Mouse (Mus musculus) bone marrow, adult 2 months (tissue): ENCODE results near the gene B4galt4. TPM values are rescaled to one million over a fixed set of nuclear protein-coding genes. Genes with fewer than 3 reads are reported as not detected.

Experiments used
- H3K27ac ChIP-seq: fragments of 200-500 bp; 2 replicates; pipeline ENCODE4 v1.5.1; 2012; ENCODE audit warnings: low read depth, mild to moderate bottlenecking, control low read depth, inconsistent platforms, low read length; ENCODE audit not compliant: control insufficient read depth, poor library complexity, insufficient read depth
- H3K4me1 ChIP-seq: fragments of 200-500 bp; 2 replicates; pipeline ENCODE4 v1.6.1; 2011; ENCODE audit warnings: low read length; ENCODE audit not compliant: control insufficient read depth, insufficient read depth
- H3K4me3 ChIP-seq: fragments of 200-500 bp; replicated peaks from 2 replicates; pipeline ENCODE3; 2011; ENCODE audit warnings: mild to moderate bottlenecking, low read depth, low read length, control low read depth; ENCODE audit not compliant: control insufficient read depth
- CTCF ChIP-seq: fragments of 200-500 bp; IDR thresholded peaks from 2 replicates; pipeline ENCODE4 v1.5.1; 2011; ENCODE audit warnings: low read length, control low read depth; ENCODE audit not compliant: control insufficient read depth, insufficient read depth
- POLR2A ChIP-seq: fragments of 200-500 bp; IDR thresholded peaks from 2 replicates; pipeline ENCODE4 v1.6.1; 2011; ENCODE audit warnings: low read depth, mild to moderate bottlenecking, control low read depth, low read length, borderline replicate concordance; ENCODE audit not compliant: control insufficient read depth
- WGBS: fragments of 180-500 bp; shearing (Covaris S2); methylation state at CpG from one replicate; pipeline ENCODE4 v1.1.7; 2018; 5-methylcytosine and 5-hydroxymethylcytosine counted together
- polyA plus RNA-seq: library from polyadenylated mRNA; stranded (reverse); fragments of >200 nt; gene quantifications from 2 replicates; pipeline ENCODE4 v1.2.4, GENCODE M21; 2011; ENCODE audit warnings: low replicate concordance; ENCODE audit not compliant: missing spikeins, insufficient read depth, insufficient read length

Gene B4galt4
- 4.2 and 12.8 TPM in 2 replicates for polyA plus RNA-seq

- peak within 1 kb of the TSS; percentile 58; the same call in 1 of the 2 replicates for H3K27ac ChIP-seq
- WGBS, result under 1% methylated on average over 69 of the region's 69 CpGs
- TF ChIP-seq CTCF (no peak), POLR2A (peak; percentile 26; the same call in 1 of the 2 replicates)
These were observed at the start of gene B4galt4 for GRCm38 (mm10) chr16:38742113-38742658. TSS of gene B4galt4 (plus strand) at chr16:38742264.

GRCm38 (mm10) chr16:38694906-38695540, 47.0 kb upstream of the B4galt4 start:
- Histone ChIP-seq H3K4me3 (no peak overlapping the region), H3K4me1 (no peaks in the 10 kb centered on the region), H3K27ac (no peak overlapping the region)
- 59% methylated on average over 6 of the region's 6 CpGs for WGBS
- TF ChIP-seq POLR2A (no peak), CTCF (no peak)

More at GRCm38 (mm10) chr16:38742113-38742658, at the start of gene B4galt4:
- Histone ChIP-seq H3K4me3 (peak within 1 kb of the TSS; percentile 50), H3K4me1 (peaks cover 2% of the 10 kb centered on the region; the same call in 1 of the 2 replicates)

- WGBS, result 71% methylated on average over 5 of the region's 5 CpGs
- H3K4me3 ChIP-seq, result no peak overlapping the region
- H3K4me1 ChIP-seq, result no peaks in the 10 kb centered on the region; the same call in 1 of the 2 replicates
- H3K27ac ChIP-seq, result no peak overlapping the region
- TF ChIP-seq POLR2A, result no peak
- no peak for TF ChIP-seq CTCF
These were observed 46.5 kb upstream of the B4galt4 start for GRCm38 (mm10) chr16:38695557-38695956.

GRCm38 (mm10) chr16:38697611-38698010, 44.5 kb upstream of the B4galt4 start:
- TF ChIP-seq POLR2A (no peak), CTCF (no peak)
- H3K4me1 ChIP-seq, result no peaks in the 10 kb centered on the region; the same call in 1 of the 2 replicates
- H3K4me3 ChIP-seq, result no peak overlapping the region
- no peak overlapping the region for H3K27ac ChIP-seq
- WGBS, result 87% methylated on average over 5 of the region's 5 CpGs

- no peak overlapping the region for H3K27ac ChIP-seq
- 74% methylated on average over 16 of the region's 16 CpGs for WGBS
- TF ChIP-seq POLR2A, result no peak
- TF ChIP-seq CTCF, result no peak
- no peak overlapping the region for H3K4me3 ChIP-seq
- no peaks in the 10 kb centered on the region; the same call in 1 of the 2 replicates for H3K4me1 ChIP-seq
These were observed 41.5 kb upstream of the B4galt4 start for GRCm38 (mm10) chr16:38700392-38701162.

- 3% methylated on average over 9 of the region's 9 CpGs for WGBS
These were observed 40.4 kb upstream of the B4galt4 start for GRCm38 (mm10) chr16:38701492-38702185.

GRCm38 (mm10) chr16:38702316-38702715, 39.7 kb upstream of the B4galt4 start:
- no peak overlapping the region for H3K27ac ChIP-seq
- H3K4me1 ChIP-seq, result no peaks in the 10 kb centered on the region; the same call in 1 of the 2 replicates
- 87% methylated on average over 3 of the region's 3 CpGs for WGBS
- no peak overlapping the region for H3K4me3 ChIP-seq
- TF ChIP-seq CTCF (no peak), POLR2A (no peak)

More at GRCm38 (mm10) chr16:38701492-38702185, 40.4 kb upstream of the B4galt4 start:
- Histone ChIP-seq H3K4me3 (no peak overlapping the region), H3K4me1 (no peaks in the 10 kb centered on the region; the same call in 1 of the 2 replicates), H3K27ac (no peak overlapping the region)
- no peak for TF ChIP-seq CTCF
- TF ChIP-seq POLR2A, result no peak

GRCm38 (mm10) chr16:38703501-38703900, 38.6 kb upstream of the B4galt4 start:
- Histone ChIP-seq H3K4me1 (no peaks in the 10 kb centered on the region; the same call in 1 of the 2 replicates), H3K4me3 (no peak overlapping the region), H3K27ac (no peak overlapping the region)
- no peak for TF ChIP-seq POLR2A
- TF ChIP-seq CTCF, result no peak
- 80% methylated on average over 6 of the region's 6 CpGs for WGBS
